Mouse (Mus musculus) spleen, adult 2 months (tissue): Measurements from ENCODE around the gene Rab25.

ENCODE experiments used
- CTCF ChIP-seq: fragments of 200-500 bp; IDR thresholded peaks from 2 replicates; pipeline ENCODE4 v1.5.1; 2011; ENCODE audit warnings: mild to moderate bottlenecking, inconsistent platforms; ENCODE audit not compliant: insufficient read depth, insufficient read length, insufficient replicate concordance; ENCODE audit errors: extremely low read depth
- POLR2A ChIP-seq: fragments of 200-500 bp; IDR thresholded peaks from 2 replicates; pipeline ENCODE4 v1.6.1; 2011; ENCODE audit warnings: low read depth, low read length, inconsistent platforms

DNA sequence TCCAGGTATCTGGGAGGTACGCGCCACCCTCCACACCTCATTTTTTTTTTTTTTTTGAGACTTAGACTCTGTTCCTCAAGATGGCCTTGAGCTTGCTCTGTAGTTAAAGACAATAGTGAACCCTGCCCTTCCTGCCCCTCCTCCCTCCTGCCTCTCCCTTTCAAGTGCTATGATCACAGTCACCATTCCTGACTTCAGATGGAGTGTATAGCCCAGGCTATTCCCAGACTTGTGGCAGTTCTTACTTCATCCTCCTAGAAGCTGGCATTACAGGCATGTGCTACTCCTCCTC, 33.1 kb downstream of the Rab25 start:
- TF ChIP-seq CTCF: no peak
- no peak for TF ChIP-seq POLR2A
